Mouse (Mus musculus): ENCODE data around the gene Dgki. TPM values are rescaled to one million over a fixed set of nuclear protein-coding genes. Genes with fewer than 3 reads are reported as not detected.

The Dgki gene
- polyA plus RNA-seq, 1 experiment: 0.20 TPM

DNA sequence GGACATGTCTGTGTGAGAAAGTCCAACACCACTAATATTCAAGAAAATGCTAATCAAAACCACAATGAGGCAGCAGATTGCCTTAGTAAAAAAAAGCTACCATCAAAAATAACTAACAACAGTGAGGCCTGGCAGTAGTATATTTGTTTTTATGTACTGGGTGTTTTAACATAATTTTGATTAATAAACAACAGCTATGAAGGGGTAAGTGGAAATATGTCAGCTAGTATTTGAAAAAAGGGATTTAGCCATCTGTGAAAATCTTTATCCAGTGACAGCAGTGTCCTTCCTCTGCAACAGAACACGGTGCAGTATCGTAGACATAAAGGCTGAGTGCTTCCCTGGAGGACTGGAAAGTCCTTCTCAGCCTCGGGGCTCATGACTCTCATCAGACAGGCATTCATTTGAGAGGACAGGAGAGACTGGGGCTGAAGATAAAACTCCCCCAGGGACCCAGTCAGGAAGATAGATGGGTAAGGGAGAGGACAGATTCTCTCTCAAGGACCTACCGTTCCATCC lies 252.3 kb downstream of the Dgki start:
- no peaks in the 10 kb centered on the region for H3K4me1 ChIP-seq (ENCODE audit: control insufficient read depth, insufficient read depth, insufficient read length, low read length)
- 74% methylated on average over 4 of the region's 4 CpGs for WGBS
- H3K36me3 ChIP-seq (ENCODE audit: control insufficient read depth, insufficient read depth, low read length): no peaks in the 10 kb centered on the region
- TF ChIP-seq POLR2A (IDR thresholded peaks at IDR 0.05; ENCODE audit: low read depth, low read length) (no peak), CTCF (IDR thresholded peaks at IDR 0.05; ENCODE audit: extremely low read depth, insufficient read length, insufficient replicate concordance, low read depth, low read length) (no peak)
- no peaks in the 10 kb centered on the region for H3K27me3 ChIP-seq (ENCODE audit: control insufficient read depth, insufficient read depth, low read length)
- no peak overlapping the region for H3K4me3 ChIP-seq (ENCODE audit: low read depth, low read length)
- H3K27ac ChIP-seq (ENCODE audit: insufficient read depth, low read depth, low read length): no peak overlapping the region

GRCm38 (mm10) chr6:37046152-37046788 lies 253.7 kb downstream of the Dgki start:
- 20% methylated on average over 4 of the region's 4 CpGs for WGBS
- TF ChIP-seq CTCF (IDR thresholded peaks at IDR 0.05; ENCODE audit: extremely low read depth, insufficient read length, insufficient replicate concordance, low read depth, low read length) (0 out of 2 replicates have a peak, but pooled peaks have one; percentile 5), POLR2A (IDR thresholded peaks at IDR 0.05; ENCODE audit: low read depth, low read length) (no peak)
- no peaks in the 10 kb centered on the region for H3K27me3 ChIP-seq (ENCODE audit: control insufficient read depth, insufficient read depth, low read length)
- H3K36me3 ChIP-seq (ENCODE audit: control insufficient read depth, insufficient read depth, low read length): no peaks in the 10 kb centered on the region
- no peak overlapping the region for H3K4me3 ChIP-seq (ENCODE audit: low read depth, low read length)
- no peak overlapping the region for H3K27ac ChIP-seq (ENCODE audit: insufficient read depth, low read depth, low read length)
- H3K4me1 ChIP-seq (ENCODE audit: control insufficient read depth, insufficient read depth, insufficient read length, low read length): no peaks in the 10 kb centered on the region

DNA sequence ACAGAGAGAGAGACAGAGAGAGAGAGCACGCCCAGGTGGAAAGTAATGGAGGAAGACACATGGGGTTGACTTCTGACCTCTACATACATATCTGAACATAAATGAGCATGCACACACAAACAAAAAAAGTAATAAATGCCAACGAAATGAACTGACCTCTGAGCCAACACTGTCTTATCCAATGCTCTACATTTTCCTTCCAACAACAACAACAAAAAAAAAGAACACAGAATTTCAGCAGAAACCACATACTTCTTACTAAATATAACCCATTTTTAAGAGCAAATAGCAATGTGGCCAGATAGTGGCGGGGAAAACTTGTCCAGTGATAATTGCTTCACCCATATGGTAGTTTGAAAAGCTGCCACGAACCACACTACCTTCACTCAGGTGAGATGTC lies 255.2 kb downstream of the Dgki start:
- H3K36me3 ChIP-seq (ENCODE audit: control insufficient read depth, insufficient read depth, low read length): no peaks in the 10 kb centered on the region
- H3K4me1 ChIP-seq (ENCODE audit: control insufficient read depth, insufficient read depth, insufficient read length, low read length): no peaks in the 10 kb centered on the region
- TF ChIP-seq POLR2A (IDR thresholded peaks at IDR 0.05; ENCODE audit: low read depth, low read length) (no peak), CTCF (IDR thresholded peaks at IDR 0.05; ENCODE audit: extremely low read depth, insufficient read length, insufficient replicate concordance, low read depth, low read length) (no peak)
- no peaks in the 10 kb centered on the region for H3K27me3 ChIP-seq (ENCODE audit: control insufficient read depth, insufficient read depth, low read length)
- no peak overlapping the region for H3K27ac ChIP-seq (ENCODE audit: insufficient read depth, low read depth, low read length)
- WGBS: 45% methylated on average over 4 of the region's 4 CpGs
- no peak overlapping the region for H3K4me3 ChIP-seq (ENCODE audit: low read depth, low read length)

- Histone ChIP-seq H3K36me3 (ENCODE audit: control insufficient read depth, insufficient read depth, low read length) (no peaks in the 10 kb centered on the region), H3K4me1 (ENCODE audit: control insufficient read depth, insufficient read depth, insufficient read length, low read length) (no peaks in the 10 kb centered on the region), H3K27me3 (ENCODE audit: control insufficient read depth, insufficient read depth, low read length) (no peaks in the 10 kb centered on the region), H3K4me3 (ENCODE audit: low read depth, low read length) (no peak overlapping the region), H3K27ac (ENCODE audit: insufficient read depth, low read depth, low read length) (no peak overlapping the region)
- TF ChIP-seq POLR2A (IDR thresholded peaks at IDR 0.05; ENCODE audit: low read depth, low read length): no peak
- no peak for TF ChIP-seq CTCF (IDR thresholded peaks at IDR 0.05; ENCODE audit: extremely low read depth, insufficient read length, insufficient replicate concordance, low read depth, low read length)
- 58% methylated on average over 8 of the region's 8 CpGs for WGBS
Measured at GRCm38 (mm10) chr6:37038444-37038843, 261.5 kb downstream of the Dgki start.

DNA sequence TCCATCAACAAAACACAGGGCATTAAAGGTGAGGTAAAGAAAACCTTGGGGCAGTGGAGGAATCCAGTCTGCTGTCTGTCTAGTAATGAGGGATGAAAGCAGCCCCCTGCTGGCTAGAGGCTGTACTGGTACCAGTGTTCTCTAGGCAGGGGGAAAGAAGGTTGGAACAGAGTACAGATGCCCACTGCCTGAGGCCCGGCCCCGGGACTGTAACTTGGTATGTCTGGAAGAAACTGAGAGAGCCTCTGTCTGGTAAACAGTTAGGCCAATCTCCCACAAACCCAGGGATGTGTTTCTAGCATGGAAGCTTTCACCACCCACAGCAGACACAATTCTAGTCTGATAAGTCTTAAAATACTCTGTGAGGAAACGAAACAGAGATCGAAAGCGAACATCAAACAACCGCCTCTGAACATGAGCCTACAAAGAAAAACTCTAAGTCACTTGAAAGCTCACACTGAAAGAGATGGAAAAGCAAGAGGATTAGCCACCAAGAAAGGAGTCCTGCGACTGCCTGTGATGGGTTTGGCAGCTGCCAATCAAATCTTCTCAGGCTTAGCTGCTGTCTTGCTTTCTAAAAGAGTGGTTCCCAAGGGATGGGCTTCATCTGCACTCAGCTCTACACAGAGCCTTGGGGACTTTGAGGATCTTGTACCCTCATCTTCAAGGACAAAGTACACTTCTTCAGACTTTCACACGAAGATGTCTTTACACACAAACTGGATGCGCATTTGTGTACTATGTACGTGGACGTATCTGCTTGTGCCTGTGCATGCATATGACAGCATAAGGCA lies 262.7 kb downstream of the Dgki start:
- Histone ChIP-seq H3K4me3 (ENCODE audit: low read depth, low read length) (no peak overlapping the region), H3K36me3 (ENCODE audit: control insufficient read depth, insufficient read depth, low read length) (no peaks in the 10 kb centered on the region), H3K27ac (ENCODE audit: insufficient read depth, low read depth, low read length) (no peak overlapping the region), H3K4me1 (ENCODE audit: control insufficient read depth, insufficient read depth, insufficient read length, low read length) (no peaks in the 10 kb centered on the region), H3K27me3 (ENCODE audit: control insufficient read depth, insufficient read depth, low read length) (no peaks in the 10 kb centered on the region)
- WGBS: 73% methylated on average over 11 of the region's 11 CpGs
- no peak for TF ChIP-seq CTCF (IDR thresholded peaks at IDR 0.05; ENCODE audit: extremely low read depth, insufficient read length, insufficient replicate concordance, low read depth, low read length)
- no peak for TF ChIP-seq POLR2A (IDR thresholded peaks at IDR 0.05; ENCODE audit: low read depth, low read length)

DNA sequence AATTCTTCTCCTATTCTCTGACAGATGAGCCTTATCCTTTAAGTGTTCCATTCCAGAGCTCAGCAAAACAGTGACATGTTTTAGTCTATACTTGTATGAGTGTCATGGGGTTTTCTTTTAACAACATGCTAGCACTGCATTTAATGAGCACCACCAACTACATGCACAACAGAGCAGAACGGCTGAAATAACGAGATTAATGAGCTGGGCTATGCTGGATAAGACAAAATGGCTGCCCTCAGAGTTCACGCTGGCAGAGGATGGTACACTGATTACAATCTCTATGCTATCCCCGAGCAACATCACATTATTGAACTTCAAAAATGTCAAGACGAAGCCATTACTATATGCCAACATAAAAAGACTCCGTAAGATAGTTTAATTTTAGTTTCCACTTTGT lies 264.3 kb downstream of the Dgki start:
- 85% methylated on average over 6 of the region's 6 CpGs for WGBS
- Histone ChIP-seq H3K27me3 (ENCODE audit: control insufficient read depth, insufficient read depth, low read length) (no peaks in the 10 kb centered on the region), H3K27ac (ENCODE audit: insufficient read depth, low read depth, low read length) (no peak overlapping the region), H3K4me3 (ENCODE audit: low read depth, low read length) (no peak overlapping the region), H3K36me3 (ENCODE audit: control insufficient read depth, insufficient read depth, low read length) (no peaks in the 10 kb centered on the region), H3K4me1 (ENCODE audit: control insufficient read depth, insufficient read depth, insufficient read length, low read length) (no peaks in the 10 kb centered on the region)
- TF ChIP-seq CTCF (IDR thresholded peaks at IDR 0.05; ENCODE audit: extremely low read depth, insufficient read length, insufficient replicate concordance, low read depth, low read length) (no peak), POLR2A (IDR thresholded peaks at IDR 0.05; ENCODE audit: low read depth, low read length) (no peak)

DNA sequence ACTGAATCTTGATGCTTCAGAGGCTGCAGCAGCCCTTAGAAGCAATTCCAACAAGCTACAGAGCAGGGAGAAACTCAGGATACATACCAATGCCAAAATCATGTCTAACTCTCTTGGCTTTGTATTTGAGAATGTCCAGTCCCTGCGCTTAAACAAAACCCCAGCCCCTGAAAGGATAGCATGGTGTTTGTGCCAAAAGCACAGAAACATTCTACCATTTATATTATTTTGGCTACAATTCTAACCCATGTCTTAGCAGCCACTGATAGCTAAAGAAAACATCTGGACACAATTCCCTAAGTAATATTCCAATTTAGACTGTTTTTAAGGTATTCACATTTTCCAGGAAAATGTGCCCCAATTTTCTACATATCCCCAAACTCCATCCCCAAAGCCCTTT lies 269.0 kb downstream of the Dgki start:
- 91% methylated on average over 1 of the region's 1 CpGs for WGBS
- TF ChIP-seq POLR2A (IDR thresholded peaks at IDR 0.05; ENCODE audit: low read depth, low read length) (no peak), CTCF (IDR thresholded peaks at IDR 0.05; ENCODE audit: extremely low read depth, insufficient read length, insufficient replicate concordance, low read depth, low read length) (no peak)
- no peak overlapping the region for H3K4me3 ChIP-seq (ENCODE audit: low read depth, low read length)
- no peaks in the 10 kb centered on the region for H3K27me3 ChIP-seq (ENCODE audit: control insufficient read depth, insufficient read depth, low read length)
- no peaks in the 10 kb centered on the region for H3K4me1 ChIP-seq (ENCODE audit: control insufficient read depth, insufficient read depth, insufficient read length, low read length)
- H3K27ac ChIP-seq (ENCODE audit: insufficient read depth, low read depth, low read length): no peak overlapping the region
- no peaks in the 10 kb centered on the region for H3K36me3 ChIP-seq (ENCODE audit: control insufficient read depth, insufficient read depth, low read length)
